Mouse (Mus musculus) MEL (cell line): ENCODE measurements around the gene Rps19.
A peak's percentile ranks its signal among the peaks of the same experiment; 100 is the strongest.

Source experiments
- CTCF ChIP-seq, 3 experiments: IDR thresholded peaks in 2 of 3; conservative IDR thresholded peaks in 1 of 3; 2 replicates each; pipeline ENCODE4 v1.5.1; 2011 to 2012; ENCODE audit warnings: low read length in 3 of 3, low read depth in 2 of 3, mild to moderate bottlenecking in 2 of 3, improper control_type of control experiment in 1 of 3, inconsistent platforms in 1 of 3, mixed read lengths in 1 of 3, moderate library complexity in 1 of 3; ENCODE audit not compliant: control insufficient read depth in 1 of 3, insufficient read depth in 1 of 3, poor library complexity in 1 of 3, severe bottlenecking in 1 of 3
- E2F4 ChIP-seq: IDR thresholded peaks from 2 replicates; pipeline ENCODE4 v1.6.1; 2011; ENCODE audit warnings: low read depth, low read length, improper control_type of control experiment, borderline replicate concordance
- GABPA ChIP-seq: IDR thresholded peaks from 2 replicates; pipeline ENCODE4 v1.6.1; 2012; ENCODE audit warnings: low read depth, mild to moderate bottlenecking, inconsistent platforms, low read length, improper control_type of control experiment, moderate library complexity
- JUND ChIP-seq: IDR thresholded peaks from 2 replicates; pipeline ENCODE4 v1.6.1; 2011; ENCODE audit warnings: low read depth, mild to moderate bottlenecking, improper control_type of control experiment, low read length
- MAFK ChIP-seq: IDR thresholded peaks from 2 replicates; pipeline ENCODE4 v1.6.1; 2011; ENCODE audit warnings: low read depth, mild to moderate bottlenecking, low read length, improper control_type of control experiment, borderline replicate concordance
- MAX ChIP-seq: IDR thresholded peaks from 2 replicates; pipeline ENCODE4 v1.6.1; 2011; ENCODE audit warnings: low read length, improper control_type of control experiment
- MEF2A ChIP-seq: IDR thresholded peaks from 2 replicates; pipeline ENCODE4 v1.6.1; 2014; ENCODE audit warnings: low read depth, mild to moderate bottlenecking, inconsistent platforms, low read length, improper control_type of control experiment; ENCODE audit not compliant: poor library complexity, insufficient replicate concordance, severe bottlenecking; ENCODE audit errors: extremely low read depth
- MYB ChIP-seq: IDR thresholded peaks from 2 replicates; pipeline ENCODE4 v1.6.1; 2011; ENCODE audit warnings: mild to moderate bottlenecking, low read depth, low read length, improper control_type of control experiment
- NELFE ChIP-seq: IDR thresholded peaks from 2 replicates; pipeline ENCODE4 v1.6.1; 2011; ENCODE audit warnings: low read depth, low read length, improper control_type of control experiment
- POLR2A ChIP-seq, 2 experiments: IDR thresholded peaks; 2 replicates each; pipeline ENCODE4 v1.6.1; 2011 to 2012; ENCODE audit warnings: low read length in 2 of 2, mild to moderate bottlenecking in 2 of 2, control low read depth in 1 of 2, improper control_type of control experiment in 1 of 2, low read depth in 1 of 2, moderate library complexity in 1 of 2; ENCODE audit not compliant: control insufficient read depth in 1 of 2, insufficient read depth in 1 of 2, poor library complexity in 1 of 2
- TAL1 ChIP-seq: IDR thresholded peaks from 2 replicates; pipeline ENCODE4 v1.6.1; 2012; ENCODE audit warnings: mild to moderate bottlenecking, inconsistent platforms, low read length, moderate library complexity, mixed read lengths
- ZC3H11A ChIP-seq: IDR thresholded peaks from 2 replicates; pipeline ENCODE4 v1.6.1; 2012; ENCODE audit warnings: low read depth, mild to moderate bottlenecking, inconsistent platforms, low read length, improper control_type of control experiment
- ZNF384 ChIP-seq: IDR thresholded peaks from 2 replicates; pipeline ENCODE4 v1.6.1; 2012; ENCODE audit warnings: low read depth, mild to moderate bottlenecking, inconsistent platforms, low read length, improper control_type of control experiment

GRCm38 (mm10) chr7:24853233-24853563, 31.0 kb upstream of the Rps19 start:
- TF ChIP-seq MEF2A (no peak), CTCF (IDR thresholded peaks at IDR 0.05 in 2 of 3, conservative IDR thresholded peaks at IDR 0.05 in 1 of 3; ENCODE audit: control insufficient read depth in 1 of 3, insufficient read depth in 1 of 3, low read depth in 2 of 3, low read length in 3 of 3, poor library complexity in 1 of 3, severe bottlenecking in 1 of 3) (no peak), E2F4 (no peak), GABPA (no peak), MYB (no peak), MAX (0 out of 2 replicates have a peak, but pooled peaks have one; percentile 51), ZC3H11A (no peak), MAFK (no peak), ZNF384 (0 out of 2 replicates have a peak, but pooled peaks have one; percentile 22), NELFE (no peak), JUND (no peak; the same call in 1 of the 2 replicates), TAL1 (no peak), POLR2A (IDR thresholded peaks at IDR 0.05; ENCODE audit: control insufficient read depth in 1 of 2, insufficient read depth in 1 of 2, low read depth in 1 of 2, low read length in 2 of 2, poor library complexity in 1 of 2) (no peak)
